Mouse (Mus musculus) heart, adult 2 months (tissue): ENCODE data around the gene Klhl41.
"Not testable (repeated sequence)": the region's sequence is repeated elsewhere in the genome, so short reads cannot be mapped to it uniquely, and the experiment has no call there.

Experiments
- CTCF ChIP-seq: fragments of 200-600 bp; IDR thresholded peaks from 2 replicates; pipeline ENCODE4 v1.8.1; 2022; ENCODE audit warnings: antibody characterized with exemption, mild to moderate bottlenecking, moderate library complexity
- EP300 ChIP-seq: fragments of 200-500 bp; IDR thresholded peaks from 2 replicates; pipeline ENCODE4 v1.6.1; 2011; ENCODE audit warnings: low read depth, low read length, control low read depth; ENCODE audit not compliant: insufficient read depth
- POLR2A ChIP-seq: fragments of 200-500 bp; IDR thresholded peaks from 2 replicates; pipeline ENCODE4 v1.6.1; 2011; ENCODE audit warnings: mild to moderate bottlenecking, low read depth, low read length, control low read depth; ENCODE audit not compliant: insufficient read depth

GRCm38 (mm10) chr2:69677215-69677614, 7.3 kb downstream of the Klhl41 start:
- TF ChIP-seq CTCF, POLR2A, EP300: not testable (repeated sequence)
